Mouse (Mus musculus): ENCODE measurements around the gene Ggct.
A peak's percentile ranks its signal among the peaks of the same experiment; 100 is the strongest.

Gene Ggct

GRCm38 (mm10) chr6:54952542-54952941 is 40.2 kb downstream of the Ggct start:
- no peak for DNase-seq (ENCODE audit: low read depth)

- no peak for DNase-seq (ENCODE audit: low read depth)
Observed at GRCm38 (mm10) chr6:54948682-54949081, 44.1 kb downstream of the Ggct start.

GRCm38 (mm10) chr6:54946241-54946953 is 46.4 kb downstream of the Ggct start:
- DNase-seq (ENCODE audit: low read depth): no peak

- DNase-seq (ENCODE audit: low read depth): no peak
Observed at GRCm38 (mm10) chr6:54944551-54944950, 48.2 kb downstream of the Ggct start.

GRCm38 (mm10) chr6:54943753-54944152 is 49.0 kb downstream of the Ggct start:
- no peak for DNase-seq (ENCODE audit: low read depth)

GRCm38 (mm10) chr6:54943292-54943691 is 49.5 kb downstream of the Ggct start:
- no peak for DNase-seq (ENCODE audit: low read depth)

GRCm38 (mm10) chr6:54941149-54941548 is 51.6 kb downstream of the Ggct start:
- DNase-seq (ENCODE audit: low read depth): no peak

GRCm38 (mm10) chr6:54940126-54940525 is 52.6 kb downstream of the Ggct start:
- no peak for DNase-seq (ENCODE audit: low read depth)

- peak; percentile 33 for DNase-seq (ENCODE audit: low read depth)
Observed at GRCm38 (mm10) chr6:54939631-54940030, 53.1 kb downstream of the Ggct start.

GRCm38 (mm10) chr6:54936496-54936895 is 56.3 kb downstream of the Ggct start:
- DNase-seq (ENCODE audit: low read depth): no peak

- DNase-seq (ENCODE audit: low read depth): no peak
Observed at GRCm38 (mm10) chr6:54934930-54935329, 57.8 kb downstream of the Ggct start.

- no peak for DNase-seq (ENCODE audit: low read depth)
Observed at GRCm38 (mm10) chr6:54934313-54934712, 58.4 kb downstream of the Ggct start.

- no peak for DNase-seq (ENCODE audit: low read depth)
Observed at GRCm38 (mm10) chr6:54933866-54934265, 58.9 kb downstream of the Ggct start.

- DNase-seq (ENCODE audit: low read depth): no peak
Observed at GRCm38 (mm10) chr6:54933216-54933615, 59.5 kb downstream of the Ggct start.

All from NIH3T3 (cell line).